Mouse (Mus musculus) liver, postnatal 0 days (tissue): Measurements from ENCODE around the gene Lancl2. TPM values are rescaled to one million over a fixed set of nuclear protein-coding genes. Genes with fewer than 3 reads are reported as not detected.

Source experiments
- ATAC-seq: fragments of 200-750 bp; cut with Nextera tagmentation; 2 replicates; pipeline ENCODE4 v1.8.0; 2017; ENCODE audit warnings: mild to moderate bottlenecking, moderate library complexity
- DNase-seq: peaks from one replicate; pipeline ENCODE4 v3.0.0-alpha.2; 2016
- H3K27ac ChIP-seq: fragments of 300-500 bp; sonication (generic); 2 replicates; pipeline ENCODE4 v1.5.1; 2014; ENCODE audit warnings: antibody characterized with exemption, moderate library complexity, mild to moderate bottlenecking, low read depth
- H3K27me3 ChIP-seq: fragments of 300-500 bp; sonication (generic); 2 replicates; pipeline ENCODE4 v1.6.1; 2014; ENCODE audit warnings: low read length, control low read depth, mixed read lengths; ENCODE audit not compliant: insufficient read depth
- H3K36me3 ChIP-seq: fragments of 300-500 bp; sonication (generic); replicated peaks from 2 replicates; pipeline ENCODE4 v1.6.1; 2014; ENCODE audit warnings: mild to moderate bottlenecking, control low read depth, low read length, moderate library complexity, mixed read lengths; ENCODE audit not compliant: insufficient read depth
- H3K4me1 ChIP-seq: fragments of 300-500 bp; sonication (generic); 2 replicates; pipeline ENCODE4 v1.6.1; 2014; ENCODE audit warnings: antibody characterized with exemption, mild to moderate bottlenecking, control low read depth; ENCODE audit not compliant: insufficient read depth
- H3K4me2 ChIP-seq: fragments of 300-500 bp; sonication (generic); 2 replicates; pipeline ENCODE4 v1.6.1; 2014; ENCODE audit warnings: low read depth, mild to moderate bottlenecking, low read length, moderate library complexity, mixed read lengths
- H3K4me3 ChIP-seq: fragments of 300-500 bp; sonication (generic); 2 replicates; pipeline ENCODE4 v1.5.1; 2014; ENCODE audit warnings: low read depth, low read length
- H3K9ac ChIP-seq: fragments of 300-500 bp; sonication (generic); replicated peaks from 2 replicates; pipeline ENCODE4 v1.6.1; 2014; ENCODE audit warnings: mild to moderate bottlenecking, moderate library complexity
- H3K9me3 ChIP-seq: fragments of 300-500 bp; sonication (generic); 2 replicates; pipeline ENCODE4 v1.6.1; 2016; ENCODE audit warnings: mild to moderate bottlenecking, control low read depth, low read length, mixed read lengths
- CTCF ChIP-seq: sonication (generic); IDR thresholded peaks from 2 replicates; pipeline ENCODE4 v1.5.1; 2016; ENCODE audit warnings: antibody characterized with exemption, low read depth
- EP300 ChIP-seq: IDR thresholded peaks from 2 replicates; pipeline ENCODE4 v1.6.1; 2016; ENCODE audit warnings: antibody characterized with exemption, low read depth, mild to moderate bottlenecking
- WGBS: fragments of 180-500 bp; shearing (Covaris S2); extraction: QIAGEN DNeasy Blood & Tissue Kit; methylation state at CpG from one replicate; pipeline ENCODE4 v1.1.7; 2014; ENCODE audit not compliant: insufficient replicate concordance; 5-methylcytosine and 5-hydroxymethylcytosine counted together
- polyA plus RNA-seq: library from polyadenylated mRNA; unstranded; fragments of >200 nt; fragmentation: Nextera tagmentation; extraction: Ambion mirVana; gene quantifications from 2 replicates; pipeline ENCODE4 v1.2.1, GENCODE M21; 2015

Lancl2 gene
- polyA plus RNA-seq, 1 experiment from 2014 or later, result 8.0 TPM

GRCm38 (mm10) chr6:57773792-57774191 lies 71.5 kb downstream of the Lancl2 start:
- H3K9me3 ChIP-seq, result no peaks in the 10 kb centered on the region
- ATAC-seq, result peak; percentile 20; the same call in 1 of the 2 replicates
- H3K4me2 ChIP-seq, result no peak overlapping the region
- H3K9ac ChIP-seq, result no peak overlapping the region
- H3K4me1 ChIP-seq, result peaks cover 12% of the 10 kb centered on the region
- no peak overlapping the region for H3K4me3 ChIP-seq
- TF ChIP-seq EP300 (no peak), CTCF (no peak)
- H3K27me3 ChIP-seq, result no peaks in the 10 kb centered on the region
- WGBS, result 74% methylated on average over 1 of the region's 1 CpGs
- H3K36me3 ChIP-seq, result no peaks in the 10 kb centered on the region; the same call in 1 of the 2 replicates
- no peak overlapping the region for H3K27ac ChIP-seq
- DNase-seq, result no peak

GRCm38 (mm10) chr6:57780359-57780758 lies 78.0 kb downstream of the Lancl2 start:
- H3K4me2 ChIP-seq, result no peak overlapping the region
- no peaks in the 10 kb centered on the region for H3K9me3 ChIP-seq
- H3K27me3 ChIP-seq, result no peaks in the 10 kb centered on the region
- 87% methylated on average over 3 of the region's 3 CpGs for WGBS
- no peaks in the 10 kb centered on the region for H3K4me1 ChIP-seq
- H3K4me3 ChIP-seq, result no peak overlapping the region
- DNase-seq (no peak), ATAC-seq (no peak)
- H3K27ac ChIP-seq, result no peak overlapping the region
- H3K9ac ChIP-seq, result no peak overlapping the region
- H3K36me3 ChIP-seq, result no peaks in the 10 kb centered on the region
- no peak for TF ChIP-seq CTCF
- TF ChIP-seq EP300, result no peak

GRCm38 (mm10) chr6:57782658-57783057 lies 80.3 kb downstream of the Lancl2 start:
- Histone ChIP-seq H3K4me2 (no peak overlapping the region), H3K27ac (no peak overlapping the region), H3K4me3 (no peak overlapping the region), H3K9me3 (no peaks in the 10 kb centered on the region), H3K4me1 (0 out of 2 replicates have a peak, but pooled peaks cover 2% of the 10 kb centered on the region), H3K27me3 (no peaks in the 10 kb centered on the region), H3K36me3 (no peaks in the 10 kb centered on the region; the same call in 1 of the 2 replicates), H3K9ac (no peak overlapping the region)
- no peak for TF ChIP-seq CTCF
- no peak for TF ChIP-seq EP300
- DNase-seq (no peak), ATAC-seq (no peak)
- 85% methylated on average over 1 of the region's 1 CpGs for WGBS

GRCm38 (mm10) chr6:57784251-57784650 lies 81.9 kb downstream of the Lancl2 start:
- 0 out of 2 replicates have a peak, but pooled peaks cover 3% of the 10 kb centered on the region for H3K4me1 ChIP-seq
- no peak for DNase-seq
- peaks cover 4% of the 10 kb centered on the region; the same call in 1 of the 2 replicates for H3K36me3 ChIP-seq
- H3K4me2 ChIP-seq, result no peak overlapping the region
- H3K9me3 ChIP-seq, result no peaks in the 10 kb centered on the region
- TF ChIP-seq CTCF (no peak), EP300 (no peak)
- H3K27me3 ChIP-seq, result no peaks in the 10 kb centered on the region
- WGBS, result 86% methylated on average over 1 of the region's 1 CpGs
- ATAC-seq, result no peak
- no peak overlapping the region for H3K27ac ChIP-seq
- no peak overlapping the region for H3K9ac ChIP-seq
- H3K4me3 ChIP-seq, result no peak overlapping the region

- DNase-seq, result no peak
- ATAC-seq, result no peak
Measured at GRCm38 (mm10) chr6:57787376-57787775, 85.0 kb downstream of the Lancl2 start.

More at GRCm38 (mm10) chr6:57787376-57787775, 85.0 kb downstream of the Lancl2 start:
- 81% methylated on average over 6 of the region's 6 CpGs for WGBS
- H3K9ac ChIP-seq, result no peak overlapping the region
- H3K36me3 ChIP-seq, result peaks cover 4% of the 10 kb centered on the region; the same call in 1 of the 2 replicates
- no peaks in the 10 kb centered on the region for H3K9me3 ChIP-seq
- TF ChIP-seq CTCF (no peak), EP300 (no peak)
- no peaks in the 10 kb centered on the region for H3K27me3 ChIP-seq
- H3K4me3 ChIP-seq, result no peak overlapping the region
- H3K4me2 ChIP-seq, result no peak overlapping the region
- H3K4me1 ChIP-seq, result 0 out of 2 replicates have a peak, but pooled peaks cover 3% of the 10 kb centered on the region
- no peak overlapping the region for H3K27ac ChIP-seq

Other genes starting within 250 kb of the Lancl2 start
- 14.9 and 15.6 TPM in 2 replicates for gene Ppm1k, start 167.1 kb upstream of the Lancl2 start, polyA plus RNA-seq
- gene Herc6, start 121.5 kb upstream of the Lancl2 start, polyA plus RNA-seq, result 5.0 and 5.5 TPM in 2 replicates
- 12.3 TPM in 2 replicates for gene Pyurf, start 10.5 kb upstream of the Lancl2 start, polyA plus RNA-seq
- gene Vopp1, start 122.6 kb downstream of the Lancl2 start, polyA plus RNA-seq, result 21.1 and 22.1 TPM in 2 replicates
- gene Vmn1r21, start 147.8 kb downstream of the Lancl2 start, polyA plus RNA-seq, result not detected in 2 replicates
- gene Vmn1r22, start 205.5 kb downstream of the Lancl2 start, polyA plus RNA-seq, result not detected in 2 replicates
- not detected in 2 replicates for gene Vmn1r23, start 224.3 kb downstream of the Lancl2 start, polyA plus RNA-seq